Mouse (Mus musculus): ENCODE data around the gene Olfr1277. TPM values are rescaled to one million over a fixed set of nuclear protein-coding genes. Genes with fewer than 3 reads are reported as not detected.

Olfr1277 gene
- polyA plus RNA-seq (2014; fragmentation: Illumina TruSeq; extraction: RNeasy Lipid Tissue Mini Kit (QIAGEN cat#74804); ENCODE audit: low read depth, low replicate concordance), result not detected

DNA sequence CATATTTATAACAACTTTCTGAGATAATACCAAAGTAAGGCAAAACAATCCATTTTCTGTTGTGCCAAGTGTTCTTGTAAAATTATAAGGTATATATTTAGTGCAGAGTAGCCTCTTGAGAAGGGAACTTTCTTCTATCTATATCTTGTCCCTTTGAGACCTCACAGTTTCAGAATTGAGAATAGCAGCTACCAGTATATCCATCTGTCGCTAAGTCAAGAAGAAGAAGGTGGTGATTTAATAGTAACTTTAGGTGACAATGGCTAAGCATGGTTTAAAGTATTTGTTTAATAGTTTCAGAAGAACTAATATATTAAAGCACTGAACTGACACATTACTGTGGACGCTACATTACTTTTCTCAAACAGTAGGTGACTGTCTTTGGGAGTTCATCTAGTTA is at the start of gene Olfr1277:
Olfr1277 (minus strand) TSS at position 101 of the 400 bp plus-strand sequence.

DNA sequence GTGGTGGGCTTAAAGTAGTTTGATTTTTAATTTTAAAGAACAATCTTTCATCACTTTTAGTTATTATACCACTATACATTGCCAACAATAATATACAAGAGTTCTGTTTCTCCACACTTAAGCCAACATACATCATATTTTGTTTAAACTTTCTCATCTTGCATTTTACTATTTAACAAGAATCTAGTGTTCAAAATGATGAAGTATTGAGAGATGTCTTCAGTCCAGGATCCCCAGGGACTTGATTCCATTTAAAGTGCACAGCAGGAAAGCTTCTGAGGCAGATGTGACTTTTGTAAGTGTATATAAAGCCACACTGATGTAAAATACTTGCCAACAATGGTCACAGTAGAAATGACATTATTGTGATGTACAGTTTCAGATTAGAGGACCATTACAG is 39.8 kb upstream of the Olfr1277 start, which contains the start of gene Olfr1280:
Olfr1280 (plus strand) TSS at position 301 of the 400 bp plus-strand sequence.

DNA sequence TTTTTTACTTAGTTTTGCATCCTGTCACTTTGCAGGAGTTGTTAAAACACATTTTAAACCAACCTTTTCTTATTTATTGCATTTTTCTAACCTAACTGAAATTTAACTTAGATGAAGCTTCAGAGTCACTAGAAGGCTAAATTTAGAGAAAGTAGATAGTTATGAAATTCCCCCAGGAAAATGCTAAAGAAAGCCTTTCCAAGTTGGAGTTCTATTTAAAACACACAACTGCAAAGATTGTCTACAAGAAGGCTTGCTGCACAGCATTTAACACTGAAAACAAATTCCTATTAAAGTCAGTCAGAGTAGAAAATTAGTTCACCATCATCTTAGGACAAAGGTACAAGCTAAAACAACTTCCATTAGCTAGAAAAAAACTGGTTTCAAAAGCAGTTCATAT is 26.5 kb upstream of the Olfr1277 start, which contains the start of gene Olfr1279:
Olfr1279 (plus strand) TSS at position 262 of the 400 bp plus-strand sequence.

GRCm38 (mm10) chr2:111289836-111290235 is 15.9 kb upstream of the Olfr1277 start, which contains the start of gene Olfr1278:
Gene Olfr1278, plus strand, starts transcription at chr2:111290136.

GRCm38 (mm10) chr2:111254216-111254615 is 19.7 kb downstream of the Olfr1277 start, which contains the start of gene Olfr1276:
Gene Olfr1276, plus strand, starts transcription at chr2:111254516.

GRCm38 (mm10) chr2:111235186-111235585 is 38.7 kb downstream of the Olfr1277 start, which contains the start of gene Olfr1275:
Gene Olfr1275, minus strand, starts transcription at chr2:111235286.

DNA sequence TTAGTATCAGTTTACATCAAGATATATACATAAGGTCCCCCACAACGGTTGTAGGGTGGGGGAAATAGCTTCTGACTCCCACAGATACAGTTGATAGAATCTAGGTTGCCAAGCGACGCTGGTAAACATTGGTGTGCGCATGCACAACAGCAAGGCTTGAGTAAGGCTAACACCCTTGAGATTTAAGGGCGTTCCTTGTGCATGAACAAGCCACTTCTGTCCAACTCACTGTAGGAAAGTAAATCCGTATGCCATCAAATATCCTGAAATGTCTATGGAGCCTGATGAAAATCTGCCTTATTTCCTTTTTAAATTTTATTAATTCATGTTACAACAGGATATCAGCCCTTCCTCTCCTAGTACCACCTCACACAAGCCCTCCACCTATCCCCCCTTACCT is 44.4 kb downstream of the Olfr1277 start, which contains the start of gene 4930430A15Rik:
4930430A15Rik (minus strand) TSS at position 101 of the 400 bp plus-strand sequence.

Other genes starting within 250 kb of the Olfr1277 start
- 1.8 TPM for gene Gm13941, start 168.1 kb downstream of the Olfr1277 start, polyA plus RNA-seq (2014; fragmentation: Illumina TruSeq; extraction: RNeasy Lipid Tissue Mini Kit (QIAGEN cat#74804); ENCODE audit: low read depth, low replicate concordance)
- not detected for gene Gm15130, start 121.2 kb downstream of the Olfr1277 start, polyA plus RNA-seq (2014; fragmentation: Illumina TruSeq; extraction: RNeasy Lipid Tissue Mini Kit (QIAGEN cat#74804); ENCODE audit: low read depth, low replicate concordance)
- 1.2 TPM for gene 4930430A15Rik, start 44.5 kb downstream of the Olfr1277 start, polyA plus RNA-seq (2014; fragmentation: Illumina TruSeq; extraction: RNeasy Lipid Tissue Mini Kit (QIAGEN cat#74804); ENCODE audit: low read depth, low replicate concordance)
- gene Olfr1275, start 38.8 kb downstream of the Olfr1277 start, polyA plus RNA-seq (2014; fragmentation: Illumina TruSeq; extraction: RNeasy Lipid Tissue Mini Kit (QIAGEN cat#74804); ENCODE audit: low read depth, low replicate concordance), result not detected
- not detected for gene Olfr1276, start 19.6 kb downstream of the Olfr1277 start, polyA plus RNA-seq (2014; fragmentation: Illumina TruSeq; extraction: RNeasy Lipid Tissue Mini Kit (QIAGEN cat#74804); ENCODE audit: low read depth, low replicate concordance)
- gene Olfr1278, start 16.0 kb upstream of the Olfr1277 start, polyA plus RNA-seq (2014; fragmentation: Illumina TruSeq; extraction: RNeasy Lipid Tissue Mini Kit (QIAGEN cat#74804); ENCODE audit: low read depth, low replicate concordance), result not detected
- gene Olfr1279, start 26.5 kb upstream of the Olfr1277 start, polyA plus RNA-seq (2014; fragmentation: Illumina TruSeq; extraction: RNeasy Lipid Tissue Mini Kit (QIAGEN cat#74804); ENCODE audit: low read depth, low replicate concordance), result not detected
- not detected for gene Olfr1280, start 39.9 kb upstream of the Olfr1277 start, polyA plus RNA-seq (2014; fragmentation: Illumina TruSeq; extraction: RNeasy Lipid Tissue Mini Kit (QIAGEN cat#74804); ENCODE audit: low read depth, low replicate concordance)
- not detected for gene Olfr1281, start 52.4 kb upstream of the Olfr1277 start, polyA plus RNA-seq (2014; fragmentation: Illumina TruSeq; extraction: RNeasy Lipid Tissue Mini Kit (QIAGEN cat#74804); ENCODE audit: low read depth, low replicate concordance)
- not detected for gene Olfr1282, start 62.0 kb upstream of the Olfr1277 start, polyA plus RNA-seq (2014; fragmentation: Illumina TruSeq; extraction: RNeasy Lipid Tissue Mini Kit (QIAGEN cat#74804); ENCODE audit: low read depth, low replicate concordance)
- gene Olfr1283, start 92.7 kb upstream of the Olfr1277 start, polyA plus RNA-seq (2014; fragmentation: Illumina TruSeq; extraction: RNeasy Lipid Tissue Mini Kit (QIAGEN cat#74804); ENCODE audit: low read depth, low replicate concordance), result not detected
- gene Olfr1284, start 101.4 kb upstream of the Olfr1277 start, polyA plus RNA-seq (2014; fragmentation: Illumina TruSeq; extraction: RNeasy Lipid Tissue Mini Kit (QIAGEN cat#74804); ENCODE audit: low read depth, low replicate concordance), result not detected
- not detected for gene Olfr1286, start 149.0 kb upstream of the Olfr1277 start, polyA plus RNA-seq (2014; fragmentation: Illumina TruSeq; extraction: RNeasy Lipid Tissue Mini Kit (QIAGEN cat#74804); ENCODE audit: low read depth, low replicate concordance)
- gene Olfr1287, start 175.0 kb upstream of the Olfr1277 start, polyA plus RNA-seq (2014; fragmentation: Illumina TruSeq; extraction: RNeasy Lipid Tissue Mini Kit (QIAGEN cat#74804); ENCODE audit: low read depth, low replicate concordance), result not detected
- gene Olfr1288, start 200.0 kb upstream of the Olfr1277 start, polyA plus RNA-seq (2014; fragmentation: Illumina TruSeq; extraction: RNeasy Lipid Tissue Mini Kit (QIAGEN cat#74804); ENCODE audit: low read depth, low replicate concordance), result not detected
- gene Olfr1289, start 206.7 kb upstream of the Olfr1277 start, polyA plus RNA-seq (2014; fragmentation: Illumina TruSeq; extraction: RNeasy Lipid Tissue Mini Kit (QIAGEN cat#74804); ENCODE audit: low read depth, low replicate concordance), result not detected
- not detected for gene Olfr1290, start 219.7 kb upstream of the Olfr1277 start, polyA plus RNA-seq (2014; fragmentation: Illumina TruSeq; extraction: RNeasy Lipid Tissue Mini Kit (QIAGEN cat#74804); ENCODE audit: low read depth, low replicate concordance)
- not detected for gene Olfr1291-ps1, start 223.1 kb upstream of the Olfr1277 start, polyA plus RNA-seq (2014; fragmentation: Illumina TruSeq; extraction: RNeasy Lipid Tissue Mini Kit (QIAGEN cat#74804); ENCODE audit: low read depth, low replicate concordance)